Mouse (Mus musculus) brain, embryonic 18.5 days (tissue): ENCODE results near the gene Mybbp1a.
A peak's percentile ranks its signal among the peaks of the same experiment; 100 is the strongest.

Experiments used
- DNase-seq: peaks from one replicate; pipeline ENCODE4 v3.0.0-alpha.2; 2012; ENCODE audit warnings: low read depth, low spot score

The Mybbp1a gene

GRCm38 (mm10) chr11:72440965-72441664 is at the start of gene Mybbp1a:
TSS of gene Mybbp1a (plus strand) at chr11:72441355.
- peak; percentile 95 for DNase-seq

GRCm38 (mm10) chr11:72393243-72393642 is 47.9 kb upstream of the Mybbp1a start:
- no peak for DNase-seq

- DNase-seq, result no peak
Measured at GRCm38 (mm10) chr11:72393669-72394068, 47.5 kb upstream of the Mybbp1a start.

GRCm38 (mm10) chr11:72394694-72395093 is 46.5 kb upstream of the Mybbp1a start:
- DNase-seq, result no peak

GRCm38 (mm10) chr11:72395652-72396051 is 45.5 kb upstream of the Mybbp1a start:
- DNase-seq, result no peak

GRCm38 (mm10) chr11:72396621-72397020 is 44.5 kb upstream of the Mybbp1a start:
- DNase-seq, result no peak

- DNase-seq, result no peak
Measured at GRCm38 (mm10) chr11:72397072-72397471, 44.1 kb upstream of the Mybbp1a start.

GRCm38 (mm10) chr11:72397811-72398525 is 43.2 kb upstream of the Mybbp1a start:
- DNase-seq, result no peak

GRCm38 (mm10) chr11:72401068-72401467 is 40.1 kb upstream of the Mybbp1a start:
- no peak for DNase-seq

- no peak for DNase-seq
Measured at GRCm38 (mm10) chr11:72402017-72402416, 39.1 kb upstream of the Mybbp1a start.

GRCm38 (mm10) chr11:72402969-72403368 is 38.2 kb upstream of the Mybbp1a start:
- DNase-seq, result no peak

GRCm38 (mm10) chr11:72405532-72405931 is 35.6 kb upstream of the Mybbp1a start:
- no peak for DNase-seq

- DNase-seq, result no peak
Measured at GRCm38 (mm10) chr11:72406079-72406675, 35.0 kb upstream of the Mybbp1a start.

GRCm38 (mm10) chr11:72407081-72407480 is 34.1 kb upstream of the Mybbp1a start:
- DNase-seq, result no peak

GRCm38 (mm10) chr11:72407574-72407973 is 33.6 kb upstream of the Mybbp1a start:
- no peak for DNase-seq

GRCm38 (mm10) chr11:72408451-72409170 is 32.5 kb upstream of the Mybbp1a start:
- DNase-seq, result no peak

- DNase-seq, result no peak
Measured at GRCm38 (mm10) chr11:72409649-72410385, 31.3 kb upstream of the Mybbp1a start.

- DNase-seq, result no peak
Measured at GRCm38 (mm10) chr11:72410521-72411092, 30.5 kb upstream of the Mybbp1a start.

- no peak for DNase-seq
Measured at GRCm38 (mm10) chr11:72411093-72411921, 29.8 kb upstream of the Mybbp1a start, which contains the start of gene Smtnl2. TSS of gene Smtnl2 (minus strand) at chr11:72411713.

- no peak for DNase-seq
Measured at GRCm38 (mm10) chr11:72411945-72412344, 29.2 kb upstream of the Mybbp1a start.
